Mouse (Mus musculus) heart, adult 8-10 months (tissue): Measurements from ENCODE around the gene Senp1. TPM values are rescaled to one million over a fixed set of nuclear protein-coding genes. Genes with fewer than 3 reads are reported as not detected.

Source experiments
- DNase-seq: peaks from one replicate; pipeline ENCODE4 v3.0.0; 2022; ENCODE audit warnings: low spot score
- total RNA-seq, 4 experiments: library from RNA; stranded (reverse); gene quantifications; 2 replicates each; pipeline ENCODE4 v1.2.4; 2022

Gene Senp1
- total RNA-seq, 4 experiments from 2014 or later, result 8.4 to 9.5 (median 8.7) TPM

- no peak for DNase-seq
Observed at GRCm38 (mm10) chr15:98048918-98049700, 44.4 kb downstream of the Senp1 start.

GRCm38 (mm10) chr15:98044387-98044786 is 49.2 kb downstream of the Senp1 start:
- no peak for DNase-seq

- DNase-seq, result no peak
Observed at GRCm38 (mm10) chr15:98043967-98044366, 49.6 kb downstream of the Senp1 start.

- DNase-seq, result no peak
Observed at GRCm38 (mm10) chr15:98042508-98042907, 51.0 kb downstream of the Senp1 start.

GRCm38 (mm10) chr15:98039682-98040081 is 53.9 kb downstream of the Senp1 start:
- no peak for DNase-seq

- no peak for DNase-seq
Observed at GRCm38 (mm10) chr15:98036578-98036977, 57.0 kb downstream of the Senp1 start.

- no peak for DNase-seq
Observed at GRCm38 (mm10) chr15:98035076-98035755, 58.3 kb downstream of the Senp1 start.

- DNase-seq, result no peak
Observed at GRCm38 (mm10) chr15:98033233-98033748, 60.3 kb downstream of the Senp1 start.

- no peak for DNase-seq
Observed at GRCm38 (mm10) chr15:98029798-98030197, 63.7 kb downstream of the Senp1 start.

GRCm38 (mm10) chr15:98026967-98027904 is 66.3 kb downstream of the Senp1 start:
- DNase-seq, result no peak

GRCm38 (mm10) chr15:98025611-98026010 is 67.9 kb downstream of the Senp1 start:
- DNase-seq, result no peak

- no peak for DNase-seq
Observed at GRCm38 (mm10) chr15:98023137-98023536, 70.4 kb downstream of the Senp1 start.

GRCm38 (mm10) chr15:98021886-98022285 is 71.7 kb downstream of the Senp1 start:
- no peak for DNase-seq

GRCm38 (mm10) chr15:98019047-98019446 is 74.5 kb downstream of the Senp1 start:
- DNase-seq, result no peak

- DNase-seq, result no peak
Observed at GRCm38 (mm10) chr15:98017925-98018324, 75.6 kb downstream of the Senp1 start.

GRCm38 (mm10) chr15:98012810-98013209 is 80.7 kb downstream of the Senp1 start:
- DNase-seq, result no peak

GRCm38 (mm10) chr15:98005181-98005580 is 88.4 kb downstream of the Senp1 start:
- no peak for DNase-seq

- DNase-seq, result no peak
Observed at GRCm38 (mm10) chr15:98004740-98005159, 88.8 kb downstream of the Senp1 start.

- DNase-seq, result no peak
Observed at GRCm38 (mm10) chr15:98003822-98004739, 89.5 kb downstream of the Senp1 start, which contains the start of gene Col2a1. Gene Col2a1 (minus strand): TSS chr15:98004695.
